Mouse (Mus musculus) myocyte (in vitro differentiated cells): ENCODE results near the gene Radil.

Experiments used
- MAX ChIP-seq: IDR thresholded peaks from one replicate; pipeline ENCODE4 v1.6.1; 2011; ENCODE audit warnings: low read depth, mild to moderate bottlenecking, control low read depth
- MYOD1 ChIP-seq, 3 experiments: IDR thresholded peaks; one replicate each; pipeline ENCODE4 v1.6.1; 2011; ENCODE audit warnings: control low read depth in 2 of 3, low read depth in 2 of 3, mild to moderate bottlenecking in 2 of 3, moderate library complexity in 1 of 3; ENCODE audit not compliant: insufficient read length in 2 of 3, control insufficient read depth in 1 of 3
- POLR2A ChIP-seq: IDR thresholded peaks from one replicate; pipeline ENCODE4 v1.6.1; 2011; ENCODE audit warnings: low read depth, mild to moderate bottlenecking, control low read depth, moderate library complexity; ENCODE audit not compliant: insufficient read length
- USF1 ChIP-seq: IDR thresholded peaks from one replicate; pipeline ENCODE4 v1.6.1; 2011; ENCODE audit warnings: low read depth, mild to moderate bottlenecking, control low read depth, moderate library complexity

DNA sequence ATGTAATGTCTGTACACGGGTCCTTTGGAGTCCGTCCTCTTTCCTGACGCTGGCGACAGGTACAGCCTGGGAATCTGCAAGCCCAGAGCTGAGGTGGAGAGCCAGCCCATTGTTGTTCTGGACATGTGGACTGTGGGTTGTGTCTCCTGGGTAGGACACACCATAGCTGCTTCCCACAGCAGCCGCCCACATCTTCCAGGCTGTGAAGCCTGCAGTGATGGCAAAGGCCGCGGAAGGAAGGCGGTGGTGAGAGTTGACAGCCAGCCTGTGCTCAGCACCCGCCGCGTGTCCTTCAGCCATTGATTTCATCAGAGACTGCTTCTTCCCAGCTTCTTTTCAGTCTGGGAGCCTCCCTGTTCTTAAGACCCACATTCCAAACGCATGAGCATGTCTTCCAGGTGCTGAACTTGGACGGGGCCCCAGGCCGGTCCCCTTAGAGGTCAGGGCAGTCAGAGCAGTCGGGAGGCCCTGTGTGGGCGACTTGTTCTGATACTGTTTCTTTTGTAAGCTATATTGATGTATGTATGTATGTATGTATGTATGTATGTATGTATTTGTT lies 112.4 kb downstream of the Radil start:
- TF ChIP-seq MAX: no peak
- TF ChIP-seq POLR2A: no peak
- TF ChIP-seq MYOD1 (IDR thresholded peaks at IDR 0.05; ENCODE audit: control insufficient read depth in 1 of 3, insufficient read length in 2 of 3, low read depth in 2 of 3): no peak
- TF ChIP-seq USF1: no peak
